Mouse (Mus musculus) forebrain, embryonic 13.5 days (tissue): ENCODE measurements around the gene Vmn1r127. TPM values are rescaled to one million over a fixed set of nuclear protein-coding genes. Genes with fewer than 3 reads are reported as not detected.
"Not testable (repeated sequence)": the region's sequence is repeated elsewhere in the genome, so short reads cannot be mapped to it uniquely, and the experiment has no call there.

ENCODE experiments used
- ATAC-seq: fragments of 200-750 bp; cut with Nextera tagmentation; 2 replicates; pipeline ENCODE4 v1.8.0; 2017
- H3K27ac ChIP-seq: fragments of 300-500 bp; sonication (generic); 2 replicates; pipeline ENCODE4 v1.5.1; 2015; ENCODE audit warnings: inconsistent platforms, mild to moderate bottlenecking, moderate library complexity
- H3K27me3 ChIP-seq: fragments of 300-500 bp; sonication (generic); 2 replicates; pipeline ENCODE4 v1.6.1; 2015; ENCODE audit warnings: mild to moderate bottlenecking, inconsistent platforms
- H3K36me3 ChIP-seq: fragments of 300-500 bp; sonication (generic); 2 replicates; pipeline ENCODE4 v1.6.1; 2015; ENCODE audit warnings: mild to moderate bottlenecking, inconsistent platforms; ENCODE audit not compliant: poor library complexity, severe bottlenecking
- H3K4me1 ChIP-seq: fragments of 300-500 bp; sonication (generic); 2 replicates; pipeline ENCODE4 v1.6.1; 2015; ENCODE audit warnings: inconsistent platforms
- H3K4me2 ChIP-seq: fragments of 300-500 bp; sonication (generic); 2 replicates; pipeline ENCODE4 v1.6.1; 2015; ENCODE audit warnings: inconsistent platforms, mild to moderate bottlenecking, moderate library complexity
- H3K4me3 ChIP-seq: fragments of 300-500 bp; sonication (generic); 2 replicates; pipeline ENCODE4 v1.5.1; 2015; ENCODE audit warnings: mild to moderate bottlenecking, inconsistent platforms
- H3K9ac ChIP-seq: fragments of 300-500 bp; sonication (generic); 2 replicates; pipeline ENCODE4 v1.6.1; 2015; ENCODE audit warnings: mild to moderate bottlenecking, inconsistent platforms
- H3K9me3 ChIP-seq: fragments of 300-500 bp; sonication (generic); replicated peaks from 2 replicates; pipeline ENCODE4 v1.6.1; 2016; ENCODE audit warnings: inconsistent platforms
- WGBS: fragments of 180-500 bp; shearing (Covaris S2); methylation state at CpG from one replicate; pipeline ENCODE4 v1.1.7; 2015; 5-methylcytosine and 5-hydroxymethylcytosine counted together
- polyA plus RNA-seq: library from polyadenylated mRNA; unstranded; fragments of >200 nt; fragmentation: Nextera tagmentation; extraction: Ambion mirVana; gene quantifications from 2 replicates; pipeline ENCODE4 v1.2.1, GENCODE M21; 2015

The Vmn1r127 gene
- not detected in 2 replicates for polyA plus RNA-seq

DNA sequence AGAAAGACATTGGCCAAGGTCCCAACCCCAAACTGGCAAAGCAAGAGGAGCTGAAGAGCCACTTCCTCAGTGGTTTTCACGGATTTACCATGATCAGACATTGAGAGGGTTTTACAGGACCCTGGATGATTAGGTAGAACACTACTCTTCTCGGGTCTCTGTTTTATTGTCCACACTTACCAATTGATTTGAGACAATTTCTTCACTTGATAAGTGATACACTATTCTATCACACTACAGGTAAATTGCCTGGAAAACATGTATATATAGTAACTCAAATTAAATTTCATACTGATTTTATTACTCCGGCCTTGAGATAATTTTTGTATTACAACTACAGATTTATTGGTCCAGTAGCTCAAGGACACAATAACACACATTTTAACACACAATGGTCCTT lies at the start of gene Vmn1r127:
Vmn1r127 (minus strand) TSS at position 101 of the 400 bp plus-strand sequence.
- not testable (repeated sequence) for H3K4me3 ChIP-seq, H3K4me1 ChIP-seq, H3K27ac ChIP-seq, H3K9ac ChIP-seq, H3K4me2 ChIP-seq, H3K9me3 ChIP-seq, H3K27me3 ChIP-seq, ATAC-seq, H3K36me3 ChIP-seq
- no CpG with 5 or more reads among the region's 3 CpGs for WGBS

DNA sequence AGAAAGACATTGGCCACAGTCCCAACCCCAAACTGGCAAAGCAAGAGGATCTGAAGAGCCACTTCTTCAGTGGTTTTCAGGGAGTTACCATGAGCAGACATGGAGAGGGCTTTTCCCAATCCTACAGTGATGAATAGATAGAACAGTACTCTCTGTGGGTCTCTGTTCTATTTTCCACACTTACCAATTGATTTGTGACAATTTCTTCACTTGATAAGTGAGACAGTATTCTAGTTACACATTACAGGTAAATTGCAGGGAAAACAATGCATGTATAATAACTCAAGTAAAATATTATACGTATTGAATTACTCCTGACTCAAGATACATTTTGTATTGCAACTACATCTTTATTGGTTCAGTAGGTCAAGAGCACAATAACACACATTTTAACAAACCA lies 41.5 kb upstream of the Vmn1r127 start, which contains the start of gene Vmn1r129:
Vmn1r129 (minus strand) TSS at position 101 of the 400 bp plus-strand sequence.
- not testable (repeated sequence) for H3K36me3 ChIP-seq, H3K4me3 ChIP-seq, ATAC-seq, H3K27me3 ChIP-seq, H3K4me2 ChIP-seq, H3K9ac ChIP-seq, H3K9me3 ChIP-seq, H3K27ac ChIP-seq, H3K4me1 ChIP-seq
- WGBS, result no CpG with 5 or more reads among the region's 1 CpGs

DNA sequence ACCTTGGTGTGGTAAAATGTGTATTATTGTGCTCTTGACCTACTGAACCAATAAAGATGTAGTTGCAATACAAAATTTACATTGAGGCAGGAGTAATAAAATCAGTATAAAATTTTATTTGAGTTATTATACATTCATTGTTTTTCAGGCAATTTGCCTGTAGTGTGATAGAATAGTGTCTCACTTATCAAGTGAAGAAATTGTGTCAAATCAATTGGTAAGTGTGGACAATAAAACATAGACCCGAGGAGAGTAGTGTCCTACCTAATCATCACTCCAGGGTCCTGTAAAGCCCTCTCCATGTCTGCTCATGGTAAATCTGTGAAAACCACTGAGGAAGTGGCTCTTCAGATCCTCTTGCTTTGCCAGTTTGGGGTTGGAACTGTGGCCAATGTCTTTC lies 29.4 kb upstream of the Vmn1r127 start, which contains the start of gene Vmn1r128:
Vmn1r128 (plus strand) TSS at position 301 of the 400 bp plus-strand sequence.
- ATAC-seq, H3K27me3 ChIP-seq: not testable (repeated sequence)
- 84% methylated on average over 1 of the region's 1 CpGs for WGBS

DNA sequence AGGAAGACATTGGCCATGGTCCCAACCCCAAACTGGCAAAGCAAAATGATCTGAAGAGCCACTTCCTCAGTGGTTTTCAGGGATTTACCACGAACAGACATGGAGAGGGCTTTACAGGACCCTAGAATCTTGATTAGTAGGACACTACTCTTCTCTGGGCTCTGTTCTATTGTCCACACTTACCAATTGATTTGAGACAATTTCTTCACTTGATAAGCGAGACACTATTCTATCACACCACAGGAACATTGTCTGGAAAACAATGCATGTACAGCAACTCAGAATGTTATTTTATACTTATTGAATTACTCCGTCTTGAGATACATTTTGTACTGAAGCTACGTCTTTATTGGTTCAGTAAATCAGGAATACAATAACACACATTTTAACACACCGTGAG lies 18.3 kb downstream of the Vmn1r127 start, which contains the start of gene Vmn1r126:
Vmn1r126 (minus strand) TSS at position 101 of the 400 bp plus-strand sequence.
- not testable (repeated sequence) for H3K9ac ChIP-seq, H3K4me3 ChIP-seq, H3K27me3 ChIP-seq, ATAC-seq, H3K27ac ChIP-seq, H3K4me2 ChIP-seq, H3K4me1 ChIP-seq, H3K9me3 ChIP-seq, H3K36me3 ChIP-seq
- WGBS, result no CpG with 5 or more reads among the region's 5 CpGs

More for the DNA sequence above, 29.4 kb upstream of the Vmn1r127 start, which contains the start of gene Vmn1r128:
- not testable (repeated sequence) for H3K4me1 ChIP-seq, H3K36me3 ChIP-seq, H3K4me3 ChIP-seq, H3K27ac ChIP-seq, H3K4me2 ChIP-seq, H3K9ac ChIP-seq, H3K9me3 ChIP-seq

DNA sequence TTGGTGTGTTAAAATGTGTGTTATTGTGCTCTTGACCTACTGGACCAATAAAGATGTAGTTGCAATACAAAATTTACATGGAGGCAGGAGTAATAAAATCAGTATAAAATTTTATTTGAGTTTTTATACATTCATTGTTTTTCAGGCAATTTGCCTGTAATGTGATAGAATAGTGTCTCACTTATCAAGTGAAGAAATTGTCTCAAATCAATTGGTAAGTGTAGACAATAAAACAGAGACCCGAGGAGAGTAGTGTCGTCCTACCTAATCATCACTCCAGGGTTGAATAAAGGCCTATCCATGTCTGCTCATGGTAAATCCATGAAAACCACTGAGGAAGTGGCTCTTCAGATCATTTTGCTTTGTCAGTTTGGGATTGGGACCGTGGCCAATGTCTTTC lies 47.8 kb downstream of the Vmn1r127 start, which contains the start of gene Vmn1r125:
Vmn1r125 (plus strand) TSS at position 301 of the 400 bp plus-strand sequence.
- not testable (repeated sequence) for H3K4me1 ChIP-seq, H3K4me3 ChIP-seq, H3K9ac ChIP-seq, H3K27me3 ChIP-seq, H3K27ac ChIP-seq, H3K4me2 ChIP-seq, H3K9me3 ChIP-seq, ATAC-seq, H3K36me3 ChIP-seq
- 66% methylated on average over 3 of the region's 3 CpGs for WGBS

Other genes with a start within 250 kb of the Vmn1r127 start
- not detected in 2 replicates for gene Vmn1r121, start 221.3 kb downstream of the Vmn1r127 start, polyA plus RNA-seq
- not detected in 2 replicates for gene Vmn1r122, start 185.7 kb downstream of the Vmn1r127 start, polyA plus RNA-seq
- gene Vmn1r123, start 157.7 kb downstream of the Vmn1r127 start, polyA plus RNA-seq, result not detected in 2 replicates
- gene Gm5157, start 129.4 kb downstream of the Vmn1r127 start, polyA plus RNA-seq, result not detected in 2 replicates
- not detected in 2 replicates for gene Vmn1r124, start 59.2 kb downstream of the Vmn1r127 start, polyA plus RNA-seq
- not detected in 2 replicates for gene Vmn1r125, start 47.7 kb downstream of the Vmn1r127 start, polyA plus RNA-seq
- not detected in 2 replicates for gene Vmn1r126, start 18.4 kb downstream of the Vmn1r127 start, polyA plus RNA-seq
- gene Vmn1r128, start 29.5 kb upstream of the Vmn1r127 start, polyA plus RNA-seq, result not detected in 2 replicates
- gene Vmn1r129, start 41.4 kb upstream of the Vmn1r127 start, polyA plus RNA-seq, result not detected in 2 replicates
- gene Gm6882, start 112.9 kb upstream of the Vmn1r127 start, polyA plus RNA-seq, result not detected in 2 replicates
- gene Vmn1r130, start 191.9 kb upstream of the Vmn1r127 start, polyA plus RNA-seq, result not detected in 2 replicates
- not detected in 2 replicates for gene Vmn1r131, start 226.2 kb upstream of the Vmn1r127 start, polyA plus RNA-seq